Mouse (Mus musculus) spleen, adult 2 months (tissue): Measurements from ENCODE around the gene Paqr5. TPM values are rescaled to one million over a fixed set of nuclear protein-coding genes. Genes with fewer than 3 reads are reported as not detected.

ENCODE experiments used
- DNase-seq, 2 experiments: peaks; one replicate each; pipeline versions ENCODE4 v3.0.0 to v3.0.0-alpha.2; 2012 to 2021; ENCODE audit warnings: low spot score in 2 of 2, low read depth in 1 of 2
- H3K27ac ChIP-seq: fragments of 200-500 bp; 2 replicates; pipeline ENCODE4 v1.5.1; 2012; ENCODE audit warnings: low read length, inconsistent platforms; ENCODE audit not compliant: insufficient read depth
- H3K27me3 ChIP-seq: fragments of 200-500 bp; 2 replicates; pipeline ENCODE4 v1.6.1; 2012; ENCODE audit warnings: mild to moderate bottlenecking, moderate library complexity, low read length, inconsistent platforms; ENCODE audit not compliant: control insufficient read depth, insufficient read depth
- H3K36me3 ChIP-seq: fragments of 200-500 bp; 2 replicates; pipeline ENCODE4 v1.6.1; 2012; ENCODE audit warnings: mild to moderate bottlenecking, low read length, inconsistent platforms; ENCODE audit not compliant: control insufficient read depth, insufficient read depth
- H3K4me1 ChIP-seq: fragments of 200-500 bp; 2 replicates; pipeline ENCODE4 v1.6.1; 2011; ENCODE audit warnings: inconsistent platforms; ENCODE audit not compliant: control insufficient read depth, insufficient read depth, insufficient read length
- H3K4me3 ChIP-seq: fragments of 200-500 bp; 2 replicates; pipeline ENCODE4 v1.5.1; 2011; ENCODE audit warnings: mild to moderate bottlenecking, inconsistent platforms; ENCODE audit not compliant: insufficient read depth, insufficient read length; ENCODE audit errors: extremely low read depth
- CTCF ChIP-seq: fragments of 200-500 bp; IDR thresholded peaks from 2 replicates; pipeline ENCODE4 v1.5.1; 2011; ENCODE audit warnings: mild to moderate bottlenecking, inconsistent platforms; ENCODE audit not compliant: insufficient read depth, insufficient read length, insufficient replicate concordance; ENCODE audit errors: extremely low read depth
- POLR2A ChIP-seq: fragments of 200-500 bp; IDR thresholded peaks from 2 replicates; pipeline ENCODE4 v1.6.1; 2011; ENCODE audit warnings: low read depth, low read length, inconsistent platforms
- WGBS: fragments of 180-500 bp; shearing (Covaris S2); methylation state at CpG from one replicate; pipeline ENCODE4 v1.1.7; 2018; 5-methylcytosine and 5-hydroxymethylcytosine counted together
- polyA plus RNA-seq: library from polyadenylated mRNA; depleted of rRNA; stranded (reverse); fragments of >200 nt; gene quantifications from 2 replicates; pipeline ENCODE4 v1.2.3, GENCODE M21; 2012

Gene Paqr5
- polyA plus RNA-seq, 1 experiment = 2.7 TPM

GRCm38 (mm10) chr9:61911300-61912128 lies 115.1 kb downstream of the Paqr5 start:
- no peak overlapping the region for H3K27ac ChIP-seq
- no peak for DNase-seq
- TF ChIP-seq POLR2A = no peak
- TF ChIP-seq CTCF = no peak
- H3K36me3 ChIP-seq = peaks cover 14% of the 10 kb centered on the region
- no peak overlapping the region for H3K4me3 ChIP-seq
- no peaks in the 10 kb centered on the region for H3K27me3 ChIP-seq
- 79% methylated on average over 6 of the region's 6 CpGs for WGBS
- peaks cover 5% of the 10 kb centered on the region; the same call in 1 of the 2 replicates for H3K4me1 ChIP-seq

- Histone ChIP-seq H3K27me3 (no peaks in the 10 kb centered on the region), H3K4me3 (no peak overlapping the region), H3K36me3 (peaks cover 14% of the 10 kb centered on the region), H3K27ac (no peak overlapping the region), H3K4me1 (peaks cover 5% of the 10 kb centered on the region; the same call in 1 of the 2 replicates)
- no peak for TF ChIP-seq POLR2A
- TF ChIP-seq CTCF = no peak
- no peak for DNase-seq
- 78% methylated on average over 20 of the region's 20 CpGs for WGBS
Measured at GRCm38 (mm10) chr9:61910526-61911256, 116.0 kb downstream of the Paqr5 start.

GRCm38 (mm10) chr9:61909633-61910032 lies 117.0 kb downstream of the Paqr5 start:
- Histone ChIP-seq H3K4me3 (no peak overlapping the region), H3K27me3 (no peaks in the 10 kb centered on the region), H3K27ac (no peak overlapping the region), H3K4me1 (peaks cover 5% of the 10 kb centered on the region; the same call in 1 of the 2 replicates), H3K36me3 (peaks cover 14% of the 10 kb centered on the region)
- TF ChIP-seq POLR2A (no peak), CTCF (no peak)
- DNase-seq = no peak
- WGBS = 100% methylated on average over 1 of the region's 1 CpGs

DNA sequence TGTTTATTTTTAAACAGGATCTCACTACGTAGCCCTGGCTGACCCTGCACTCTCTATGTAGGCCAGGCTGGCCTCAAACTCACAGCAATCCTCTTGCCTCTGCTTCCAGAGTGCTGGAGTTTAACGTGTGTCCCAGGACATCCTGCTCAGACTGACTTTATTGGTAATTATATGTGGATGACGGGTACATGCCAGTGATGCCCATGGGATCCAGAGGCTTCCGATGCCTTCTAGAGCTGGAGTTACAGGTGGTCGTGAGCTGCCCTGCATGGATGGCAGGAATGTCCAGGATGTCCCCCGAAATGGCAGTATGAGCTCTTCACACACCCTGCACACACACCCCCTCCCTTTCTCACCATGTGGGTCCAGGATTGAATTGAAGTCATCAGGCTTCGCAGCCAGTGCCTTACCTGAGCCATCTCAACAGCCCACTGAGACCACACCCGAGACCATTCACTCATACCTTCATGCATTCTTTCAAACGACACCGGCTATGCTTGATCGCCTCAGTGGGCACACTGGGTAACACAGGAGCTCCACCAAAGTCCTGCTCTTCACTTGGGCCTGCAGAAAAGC lies 117.7 kb downstream of the Paqr5 start:
- Histone ChIP-seq H3K4me3 (no peak overlapping the region), H3K36me3 (peaks cover 14% of the 10 kb centered on the region), H3K4me1 (peaks cover 5% of the 10 kb centered on the region; the same call in 1 of the 2 replicates), H3K27me3 (no peaks in the 10 kb centered on the region), H3K27ac (no peak overlapping the region)
- TF ChIP-seq POLR2A = no peak
- TF ChIP-seq CTCF = no peak
- WGBS = 80% methylated on average over 11 of the region's 11 CpGs
- no peak for DNase-seq

DNA sequence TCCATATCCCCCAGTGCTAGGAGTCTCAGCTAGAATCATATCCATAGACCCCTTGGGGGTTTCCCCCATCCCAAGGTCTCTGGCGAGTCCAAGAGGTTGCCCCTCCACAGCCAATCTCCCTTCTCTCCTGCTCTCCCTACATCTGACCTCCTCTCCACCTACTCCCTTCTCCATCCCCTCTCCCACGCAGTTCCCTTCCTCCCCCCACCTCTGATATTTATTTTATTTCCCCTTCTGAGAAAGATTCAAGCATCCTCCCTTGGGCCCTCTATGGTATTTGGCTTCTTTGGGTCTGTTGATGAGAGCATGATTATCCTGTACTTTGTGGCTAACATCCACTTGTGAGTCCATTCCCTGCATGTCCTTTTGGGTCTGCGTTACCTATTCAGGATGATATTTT lies 118.3 kb downstream of the Paqr5 start:
- no peak overlapping the region for H3K27ac ChIP-seq
- peaks cover under 1% of the 10 kb centered on the region; the same call in 1 of the 2 replicates for H3K4me1 ChIP-seq
- H3K4me3 ChIP-seq = no peak overlapping the region
- WGBS = 87% methylated on average over 3 of the region's 3 CpGs
- no peaks in the 10 kb centered on the region for H3K27me3 ChIP-seq
- no peak for TF ChIP-seq POLR2A
- no peak for TF ChIP-seq CTCF
- H3K36me3 ChIP-seq = peaks cover 14% of the 10 kb centered on the region
- DNase-seq = no peak

DNA sequence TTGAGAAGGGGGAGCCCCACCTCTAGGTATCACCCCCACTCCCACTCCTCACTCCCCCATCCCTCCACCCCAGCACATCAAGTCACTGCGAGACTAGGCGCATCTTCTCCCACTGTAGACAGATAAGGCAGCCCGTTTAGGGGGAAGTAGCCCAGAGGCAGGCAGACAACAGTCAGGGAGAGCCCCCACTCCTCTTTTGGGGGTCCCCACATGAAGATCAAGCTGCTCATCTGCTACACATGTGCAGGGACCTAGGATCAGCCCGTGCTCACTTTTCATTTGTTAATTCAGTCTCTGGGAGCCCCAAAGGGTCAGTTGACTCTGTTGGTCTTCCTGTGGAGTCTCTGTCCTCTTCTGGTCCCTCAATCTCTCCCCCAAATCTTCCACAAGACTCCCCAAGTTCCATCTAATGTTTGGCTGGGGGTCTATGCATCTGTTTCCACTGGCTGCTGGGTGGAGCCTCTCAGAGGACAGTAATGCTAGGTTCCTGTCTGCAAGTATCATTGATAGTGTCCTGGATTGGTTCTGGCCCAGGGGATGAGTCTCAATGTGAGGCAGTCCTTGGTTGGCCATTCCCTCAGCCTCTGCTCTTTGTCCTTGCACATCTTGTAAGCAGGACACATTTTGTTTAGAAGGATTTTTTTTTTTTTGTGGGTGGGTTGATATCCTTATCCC lies 118.9 kb downstream of the Paqr5 start:
- H3K27ac ChIP-seq = no peak overlapping the region
- whole genome bisulfite sequencing = 79% methylated on average over 4 of the region's 4 CpGs
- no peak for DNase-seq
- H3K4me3 ChIP-seq = no peak overlapping the region
- no peaks in the 10 kb centered on the region for H3K27me3 ChIP-seq
- H3K36me3 ChIP-seq = peaks cover 13% of the 10 kb centered on the region
- no peak for TF ChIP-seq POLR2A
- no peak for TF ChIP-seq CTCF
- H3K4me1 ChIP-seq = no peaks in the 10 kb centered on the region; the same call in 1 of the 2 replicates
